Mouse (Mus musculus) kidney, adult 2 months (tissue): Measurements from ENCODE around the gene Ephb3.

ENCODE experiments used
- CTCF ChIP-seq: fragments of 200-500 bp; conservative IDR thresholded peaks from 2 replicates; pipeline ENCODE4 v1.5.1; 2011; ENCODE audit warnings: low read depth, mild to moderate bottlenecking, control low read depth, low read length, moderate library complexity, mixed read lengths; ENCODE audit not compliant: insufficient read depth, insufficient read length
- POLR2A ChIP-seq: fragments of 200-500 bp; IDR thresholded peaks from one replicate; pipeline ENCODE4 v1.6.1; 2011; ENCODE audit warnings: low read depth, low read length, control low read depth

- TF ChIP-seq CTCF = no peak
- TF ChIP-seq POLR2A = no peak
These were observed 38.4 kb downstream of the Ephb3 start for GRCm38 (mm10) chr16:21242946-21243345.
